Mouse (Mus musculus) MEL (cell line): Measurements from ENCODE around the gene Col4a2.

Experiments
- CTCF ChIP-seq, 3 experiments: IDR thresholded peaks in 2 of 3; conservative IDR thresholded peaks in 1 of 3; 2 replicates each; pipeline ENCODE4 v1.5.1; 2011 to 2012; ENCODE audit warnings: low read length in 3 of 3, low read depth in 2 of 3, mild to moderate bottlenecking in 2 of 3, improper control_type of control experiment in 1 of 3, inconsistent platforms in 1 of 3, mixed read lengths in 1 of 3, moderate library complexity in 1 of 3; ENCODE audit not compliant: control insufficient read depth in 1 of 3, insufficient read depth in 1 of 3, poor library complexity in 1 of 3, severe bottlenecking in 1 of 3
- EP300 ChIP-seq, 2 experiments: IDR thresholded peaks; 2 replicates each; pipeline ENCODE4 v1.6.1; 2011; ENCODE audit warnings: improper control_type of control experiment in 2 of 2, low read length in 2 of 2, low read depth in 1 of 2, mild to moderate bottlenecking in 1 of 2
- ETS1 ChIP-seq: IDR thresholded peaks from 2 replicates; pipeline ENCODE4 v1.6.1; 2012; ENCODE audit warnings: low read depth, mild to moderate bottlenecking, inconsistent platforms, low read length, improper control_type of control experiment, moderate library complexity
- MAFK ChIP-seq: IDR thresholded peaks from 2 replicates; pipeline ENCODE4 v1.6.1; 2011; ENCODE audit warnings: low read depth, mild to moderate bottlenecking, low read length, improper control_type of control experiment, borderline replicate concordance
- USF2 ChIP-seq, 2 experiments: IDR thresholded peaks; 2 replicates each; pipeline ENCODE4 v1.6.1; 2011 to 2012; ENCODE audit warnings: improper control_type of control experiment in 2 of 2, low read length in 2 of 2, borderline replicate concordance in 1 of 2, inconsistent platforms in 1 of 2, low read depth in 1 of 2, mild to moderate bottlenecking in 1 of 2; ENCODE audit not compliant: insufficient read depth in 1 of 2
- ZC3H11A ChIP-seq: IDR thresholded peaks from 2 replicates; pipeline ENCODE4 v1.6.1; 2012; ENCODE audit warnings: low read depth, mild to moderate bottlenecking, inconsistent platforms, low read length, improper control_type of control experiment

DNA sequence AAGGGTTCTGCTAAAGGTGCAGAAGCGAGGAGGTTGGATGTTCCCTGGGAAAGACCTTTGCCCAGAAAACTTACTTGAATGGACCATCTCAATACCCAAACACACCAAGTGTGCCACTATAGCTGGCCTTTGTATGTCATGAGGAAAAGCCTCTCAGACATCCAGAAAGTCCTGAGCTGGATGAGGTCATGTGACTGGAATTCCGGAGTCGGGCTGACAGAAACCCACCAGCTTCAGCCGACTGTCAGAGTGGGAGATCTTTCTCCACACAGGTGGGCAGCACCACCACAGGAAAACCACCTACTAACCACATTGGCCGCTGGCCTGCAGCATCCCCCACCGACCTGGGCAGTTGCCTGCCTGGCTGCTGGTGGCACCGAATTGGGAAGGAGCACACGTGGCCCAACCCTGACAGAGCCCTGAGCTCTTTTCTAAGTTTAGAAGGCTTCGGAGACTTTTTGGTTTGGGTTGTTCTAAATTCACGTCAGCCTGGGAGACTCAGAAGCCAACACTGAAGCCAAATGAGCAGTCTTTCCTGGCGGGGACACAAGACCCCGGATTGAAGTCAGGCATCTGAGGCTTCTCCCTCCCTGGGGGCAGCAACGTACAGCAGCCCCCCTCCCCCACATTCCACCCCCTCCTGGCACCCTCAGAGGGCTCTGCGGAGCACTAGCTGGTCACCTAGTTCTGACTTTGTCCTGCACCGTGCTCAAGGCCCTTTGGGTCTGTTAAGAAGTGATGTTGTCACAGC, 61.9 kb downstream of the Col4a2 start:
- TF ChIP-seq CTCF (IDR thresholded peaks at IDR 0.05 in 2 of 3, conservative IDR thresholded peaks at IDR 0.05 in 1 of 3; ENCODE audit: control insufficient read depth in 1 of 3, insufficient read depth in 1 of 3, low read depth in 2 of 3, low read length in 3 of 3, poor library complexity in 1 of 3, severe bottlenecking in 1 of 3) (no peak), ETS1 (no peak), EP300 (IDR thresholded peaks at IDR 0.05; ENCODE audit: low read depth in 1 of 2, low read length in 2 of 2) (no peak), USF2 (IDR thresholded peaks at IDR 0.05; ENCODE audit: borderline replicate concordance in 1 of 2, insufficient read depth in 1 of 2, low read depth in 1 of 2, low read length in 2 of 2) (no peak), MAFK (no peak), ZC3H11A (no peak)
